Mouse (Mus musculus) stomach, postnatal 0 days (tissue): ENCODE results near the gene Tmed6. TPM values are rescaled to one million over a fixed set of nuclear protein-coding genes. Genes with fewer than 3 reads are reported as not detected.

Experiments
- ATAC-seq: fragments of 200-750 bp; cut with Nextera tagmentation; 2 replicates; pipeline ENCODE4 v1.8.0; 2017; ENCODE audit not compliant: low FRiP score, low TSS enrichment
- DNase-seq: peaks from one replicate; pipeline ENCODE4 v3.0.0-alpha.2; 2016; ENCODE audit warnings: low spot score
- H3K27ac ChIP-seq: fragments of 300-500 bp; sonication (generic); replicated peaks from 2 replicates; pipeline ENCODE4 v1.5.1; 2014; ENCODE audit warnings: mild to moderate bottlenecking, control low read depth
- H3K27me3 ChIP-seq: fragments of 300-500 bp; sonication (generic); 2 replicates; pipeline ENCODE4 v1.6.1; 2014; ENCODE audit warnings: low read length; ENCODE audit not compliant: control insufficient read depth, insufficient read depth
- H3K36me3 ChIP-seq: fragments of 300-500 bp; sonication (generic); 2 replicates; pipeline ENCODE4 v1.6.1; 2014; ENCODE audit warnings: low read length, mixed read lengths; ENCODE audit not compliant: control insufficient read depth, insufficient read depth
- H3K4me1 ChIP-seq: fragments of 300-500 bp; sonication (generic); replicated peaks from 2 replicates; pipeline ENCODE4 v1.6.1; 2014; ENCODE audit warnings: antibody characterized with exemption; ENCODE audit not compliant: control insufficient read depth, insufficient read depth
- H3K4me2 ChIP-seq: fragments of 300-500 bp; sonication (generic); replicated peaks from 2 replicates; pipeline ENCODE4 v1.6.1; 2014; ENCODE audit warnings: low read depth, mild to moderate bottlenecking, control low read depth, moderate library complexity
- H3K4me3 ChIP-seq: fragments of 300-500 bp; sonication (generic); 2 replicates; pipeline ENCODE4 v1.5.1; 2014; ENCODE audit warnings: low read depth, low read length, control low read depth
- H3K9ac ChIP-seq: fragments of 300-500 bp; sonication (generic); 2 replicates; pipeline ENCODE4 v1.6.1; 2014; ENCODE audit warnings: mild to moderate bottlenecking, low read length, control low read depth, mixed read lengths
- H3K9me3 ChIP-seq: fragments of 300-500 bp; sonication (generic); 2 replicates; pipeline ENCODE4 v1.6.1; 2016; ENCODE audit warnings: low read length; ENCODE audit not compliant: control insufficient read depth
- CTCF ChIP-seq: IDR thresholded peaks from 2 replicates; pipeline ENCODE4 v1.5.1; 2016; ENCODE audit warnings: antibody characterized with exemption, low read depth, mild to moderate bottlenecking, moderate library complexity
- EP300 ChIP-seq: optimal IDR thresholded peaks from 2 replicates; pipeline ENCODE3; 2016; ENCODE audit warnings: antibody characterized with exemption
- WGBS: fragments of 180-500 bp; shearing (Covaris S2); extraction: QIAGEN DNeasy Blood & Tissue Kit; methylation state at CpG from one replicate; pipeline ENCODE4 v1.1.7; 2014; 5-methylcytosine and 5-hydroxymethylcytosine counted together
- polyA plus RNA-seq: library from polyadenylated mRNA; unstranded; fragments of >200 nt; fragmentation: Nextera tagmentation; extraction: Ambion mirVana; gene quantifications from 2 replicates; pipeline ENCODE4 v1.2.1, GENCODE M21; 2015

Tmed6 gene
- polyA plus RNA-seq: 79.6 and 81.7 TPM in 2 replicates

GRCm38 (mm10) chr8:107065511-107066496 lies at the start of gene Tmed6:
Tmed6 (minus strand) TSS chr8:107065644.
- Histone ChIP-seq H3K27me3 (no peaks in the 10 kb centered on the region), H3K9ac (no peak within 1 kb of the TSS), H3K4me2 (no peak within 1 kb of the TSS), H3K27ac (no peak within 1 kb of the TSS), H3K4me3 (no peak within 1 kb of the TSS), H3K9me3 (no peaks in the 10 kb centered on the region), H3K4me1 (no peaks in the 10 kb centered on the region), H3K36me3 (no peaks in the 10 kb centered on the region)
- no peak for TF ChIP-seq CTCF
- TF ChIP-seq EP300: no peak
- peak; percentile 66 for DNase-seq
- ATAC-seq: peak; percentile 71
- WGBS: 46% methylated on average over 17 of the region's 17 CpGs

GRCm38 (mm10) chr8:107115008-107115320 lies 49.5 kb upstream of the Tmed6 start:
- Histone ChIP-seq H3K4me3 (no peak overlapping the region), H3K4me2 (peak overlapping the region; percentile 31; the same call in 1 of the 2 replicates), H3K27me3 (no peaks in the 10 kb centered on the region), H3K4me1 (no peaks in the 10 kb centered on the region), H3K27ac (peak overlapping the region; percentile 58; the same call in 1 of the 2 replicates), H3K9me3 (no peaks in the 10 kb centered on the region), H3K36me3 (no peaks in the 10 kb centered on the region), H3K9ac (peak overlapping the region; percentile 43; the same call in 1 of the 2 replicates)
- ATAC-seq (no peak), DNase-seq (no peak)
- WGBS: 47% methylated on average over 10 of the region's 10 CpGs
- TF ChIP-seq CTCF: no peak
- TF ChIP-seq EP300: no peak

DNA sequence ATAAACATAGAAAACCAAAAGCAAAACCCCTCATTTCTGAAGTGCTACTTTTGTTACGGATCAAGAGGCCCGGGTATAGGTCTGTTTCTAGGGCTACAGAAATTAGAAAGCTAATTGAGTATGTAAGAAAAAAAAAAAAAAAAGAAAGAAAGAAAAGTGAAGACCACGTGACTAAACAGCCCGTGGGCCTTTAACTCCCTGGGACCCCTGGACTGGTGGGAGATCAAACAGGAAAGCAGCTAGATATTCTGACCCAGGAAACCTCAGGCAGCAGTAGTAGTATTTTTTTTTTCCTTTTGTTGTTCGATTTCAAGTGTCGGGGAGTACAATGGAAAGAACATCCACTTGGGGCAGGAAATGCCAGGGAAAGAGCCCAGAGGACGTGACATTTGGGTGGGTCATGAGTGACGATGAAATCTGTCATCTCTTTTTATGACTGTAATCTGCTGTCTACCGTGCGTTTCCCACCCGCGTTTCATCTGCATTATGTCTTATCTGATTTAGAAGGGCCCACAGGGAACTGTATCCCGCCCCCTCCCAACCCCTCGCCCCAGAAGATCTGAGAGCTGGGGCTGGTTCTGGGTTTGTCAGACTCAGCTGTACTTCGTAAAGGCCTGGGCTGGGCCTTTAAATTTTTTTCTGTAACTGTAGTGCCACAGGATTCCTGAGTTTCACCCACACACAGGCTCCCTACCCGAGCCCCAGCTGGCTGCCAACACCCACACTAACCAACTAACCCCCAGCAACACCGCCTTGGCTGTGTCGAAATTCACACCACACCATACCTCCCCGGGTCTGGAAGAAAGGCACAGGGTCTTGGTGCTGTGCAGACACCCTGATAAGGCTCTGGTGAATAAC lies 48.9 kb upstream of the Tmed6 start:
- peak overlapping the region; percentile 58; the same call in 1 of the 2 replicates for H3K27ac ChIP-seq
- peak overlapping the region; percentile 31; the same call in 1 of the 2 replicates for H3K4me2 ChIP-seq
- WGBS: 35% methylated on average over 19 of the region's 19 CpGs
- no peaks in the 10 kb centered on the region for H3K27me3 ChIP-seq
- no peak for TF ChIP-seq CTCF
- no peaks in the 10 kb centered on the region for H3K9me3 ChIP-seq
- H3K4me3 ChIP-seq: no peak overlapping the region
- H3K36me3 ChIP-seq: no peaks in the 10 kb centered on the region
- no peaks in the 10 kb centered on the region for H3K4me1 ChIP-seq
- ATAC-seq (no peak), DNase-seq (peak; percentile 44)
- peak overlapping the region; percentile 43; the same call in 1 of the 2 replicates for H3K9ac ChIP-seq

DNA sequence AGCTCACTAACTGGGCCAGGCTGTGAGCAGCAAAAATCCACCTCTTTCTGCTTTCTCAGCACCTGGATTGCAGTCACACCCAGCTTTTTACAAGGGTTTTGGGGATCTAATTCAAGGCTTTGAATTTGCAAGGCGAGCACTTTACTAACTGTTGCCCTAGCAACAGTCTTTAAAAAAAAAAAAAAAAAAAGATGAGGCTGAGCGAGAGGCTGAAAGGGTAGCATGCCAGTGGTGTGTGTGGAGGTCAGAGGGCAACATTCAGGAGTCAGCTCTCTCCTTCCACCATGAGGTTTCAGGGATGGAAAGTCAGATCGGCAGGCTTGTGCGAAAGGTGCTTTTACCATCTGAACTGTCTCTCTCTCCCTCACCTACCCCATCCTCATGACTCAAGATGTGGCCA lies 47.8 kb upstream of the Tmed6 start:
- Histone ChIP-seq H3K27ac (no peak overlapping the region), H3K9me3 (no peaks in the 10 kb centered on the region), H3K36me3 (no peaks in the 10 kb centered on the region), H3K9ac (no peak overlapping the region), H3K4me1 (no peaks in the 10 kb centered on the region), H3K27me3 (no peaks in the 10 kb centered on the region), H3K4me2 (no peak overlapping the region), H3K4me3 (no peak overlapping the region)
- TF ChIP-seq EP300 (no peak), CTCF (no peak)
- WGBS: 61% methylated on average over 4 of the region's 4 CpGs
- ATAC-seq: no peak
- no peak for DNase-seq

DNA sequence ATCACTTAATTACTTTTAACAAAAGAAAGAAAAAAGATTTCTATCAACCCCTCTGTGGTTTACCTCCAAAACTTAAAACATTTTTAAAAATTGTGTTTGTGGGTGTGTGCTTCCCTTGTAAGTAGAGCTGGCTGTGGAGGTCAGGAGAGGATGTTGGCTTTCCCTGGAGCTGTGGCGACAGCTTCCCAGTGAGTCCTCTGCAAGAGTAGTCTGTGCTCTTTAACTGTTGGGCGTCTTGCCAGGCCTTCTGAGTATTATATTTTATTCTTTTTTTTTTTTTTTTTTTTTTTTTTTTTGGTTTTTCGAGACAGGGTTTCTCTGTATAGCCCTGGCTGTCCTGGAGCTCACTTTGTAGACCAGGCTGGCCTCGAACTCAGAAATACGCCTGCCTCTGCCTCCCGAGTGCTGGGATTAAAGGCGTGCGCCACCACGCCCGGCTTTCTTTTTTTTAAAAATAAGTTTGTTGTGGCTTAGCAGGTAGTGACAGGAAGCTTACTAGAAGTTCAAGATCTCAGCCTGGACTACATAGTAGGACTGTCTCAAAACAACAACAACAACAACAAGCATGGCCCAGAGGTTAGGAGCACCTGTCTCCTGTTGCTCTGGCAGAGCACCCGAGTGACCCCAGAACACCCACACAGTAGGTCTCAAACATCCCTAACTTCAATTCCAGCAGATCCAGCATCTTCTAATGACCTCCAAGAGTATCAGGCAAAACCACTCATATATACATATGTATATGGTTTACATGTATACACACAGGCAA lies 46.1 kb upstream of the Tmed6 start:
- ATAC-seq: no peak
- no peak for TF ChIP-seq EP300
- no peak for TF ChIP-seq CTCF
- 85% methylated on average over 9 of the region's 11 CpGs for WGBS
- no peaks in the 10 kb centered on the region for H3K4me1 ChIP-seq
- no peak overlapping the region for H3K27ac ChIP-seq
- H3K36me3 ChIP-seq: no peaks in the 10 kb centered on the region
- no peak overlapping the region for H3K9ac ChIP-seq
- H3K4me3 ChIP-seq: no peak overlapping the region
- DNase-seq: no peak
- H3K27me3 ChIP-seq: no peaks in the 10 kb centered on the region
- no peak overlapping the region for H3K4me2 ChIP-seq
- no peaks in the 10 kb centered on the region for H3K9me3 ChIP-seq
